Mouse (Mus musculus) liver, embryonic 12.5 days (tissue): ENCODE measurements at regions not wholly inside any gene's neighbourhood (a gene's known extent, or its start where the extent isn't known, plus 50 kb on each side); places are given as distances from the start of the nearest gene placed in this dataset.

Source experiments
- ATAC-seq: fragments of 200-750 bp; cut with Nextera tagmentation; 2 replicates; pipeline ENCODE4 v1.8.0; 2017; ENCODE audit warnings: moderate number of reproducible peaks, mild to moderate bottlenecking, moderate library complexity
- H3K27ac ChIP-seq: fragments of 300-500 bp; sonication (generic); 2 replicates; pipeline ENCODE4 v1.5.1; 2016; ENCODE audit warnings: mild to moderate bottlenecking
- H3K27me3 ChIP-seq: fragments of 300-500 bp; sonication (generic); replicated peaks from 2 replicates; pipeline ENCODE4 v1.6.1; 2016; ENCODE audit warnings: mild to moderate bottlenecking, moderate library complexity
- H3K36me3 ChIP-seq: fragments of 300-500 bp; sonication (generic); 2 replicates; pipeline ENCODE4 v1.6.1; 2016; ENCODE audit warnings: mild to moderate bottlenecking, moderate library complexity
- H3K4me1 ChIP-seq: fragments of 300-500 bp; sonication (generic); 2 replicates; pipeline ENCODE4 v1.6.1; 2016
- H3K4me2 ChIP-seq: fragments of 300-500 bp; sonication (generic); 2 replicates; pipeline ENCODE4 v1.6.1; 2016; ENCODE audit warnings: mild to moderate bottlenecking, moderate library complexity
- H3K4me3 ChIP-seq: fragments of 300-500 bp; sonication (generic); 2 replicates; pipeline ENCODE4 v1.5.1; 2016; ENCODE audit warnings: mild to moderate bottlenecking, moderate library complexity
- H3K9ac ChIP-seq: fragments of 300-500 bp; sonication (generic); 2 replicates; pipeline ENCODE4 v1.6.1; 2016; ENCODE audit warnings: mild to moderate bottlenecking, moderate library complexity
- H3K9me3 ChIP-seq: fragments of 300-500 bp; sonication (generic); replicated peaks from 2 replicates; pipeline ENCODE4 v1.6.1; 2016; ENCODE audit warnings: mild to moderate bottlenecking, moderate library complexity
- WGBS: fragments of 180-500 bp; shearing (Covaris S2); methylation state at CpG from one replicate; pipeline ENCODE4 v1.1.7; 2016; ENCODE audit not compliant: insufficient replicate concordance; 5-methylcytosine and 5-hydroxymethylcytosine counted together

GRCm38 (mm10) chr1:105169455-105170113 is 186.9 kb downstream of the Rnf152 start:
- Histone ChIP-seq H3K9me3 (no peaks in the 10 kb centered on the region), H3K9ac (no peak overlapping the region), H3K36me3 (no peaks in the 10 kb centered on the region), H3K27me3 (no peaks in the 10 kb centered on the region), H3K27ac (no peak overlapping the region), H3K4me2 (no peak overlapping the region), H3K4me1 (no peaks in the 10 kb centered on the region), H3K4me3 (no peak overlapping the region)
- no peak for ATAC-seq
- WGBS, result 60% methylated on average over 1 of the region's 1 CpGs

GRCm38 (mm10) chr1:105168808-105169207 is 187.7 kb downstream of the Rnf152 start:
- no peak overlapping the region for H3K4me3 ChIP-seq
- no peak overlapping the region for H3K9ac ChIP-seq
- no peaks in the 10 kb centered on the region for H3K27me3 ChIP-seq
- H3K27ac ChIP-seq, result no peak overlapping the region
- no peaks in the 10 kb centered on the region for H3K9me3 ChIP-seq
- WGBS, result 71% methylated on average over 1 of the region's 1 CpGs
- H3K4me2 ChIP-seq, result no peak overlapping the region
- ATAC-seq, result no peak
- no peaks in the 10 kb centered on the region for H3K36me3 ChIP-seq
- no peaks in the 10 kb centered on the region for H3K4me1 ChIP-seq

GRCm38 (mm10) chr1:105157459-105158124 is 198.9 kb downstream of the Rnf152 start:
- Histone ChIP-seq H3K9me3 (no peaks in the 10 kb centered on the region), H3K36me3 (no peaks in the 10 kb centered on the region), H3K27me3 (no peaks in the 10 kb centered on the region), H3K9ac (no peak overlapping the region), H3K27ac (no peak overlapping the region), H3K4me3 (no peak overlapping the region), H3K4me1 (no peaks in the 10 kb centered on the region), H3K4me2 (no peak overlapping the region)
- WGBS, result 62% methylated on average over 2 of the region's 2 CpGs
- ATAC-seq, result no peak

GRCm38 (mm10) chr1:105152175-105152828 is 204.2 kb downstream of the Rnf152 start:
- Histone ChIP-seq H3K4me1 (no peaks in the 10 kb centered on the region), H3K9me3 (no peaks in the 10 kb centered on the region), H3K4me3 (no peak overlapping the region), H3K27me3 (no peaks in the 10 kb centered on the region), H3K36me3 (no peaks in the 10 kb centered on the region), H3K9ac (no peak overlapping the region), H3K27ac (no peak overlapping the region), H3K4me2 (no peak overlapping the region)
- ATAC-seq, result no peak
- 65% methylated on average over 6 of the region's 6 CpGs for WGBS

- 61% methylated on average over 1 of the region's 1 CpGs for WGBS
- Histone ChIP-seq H3K27me3 (no peaks in the 10 kb centered on the region), H3K4me1 (no peaks in the 10 kb centered on the region), H3K9me3 (no peaks in the 10 kb centered on the region), H3K36me3 (no peaks in the 10 kb centered on the region), H3K27ac (no peak overlapping the region), H3K4me3 (no peak overlapping the region), H3K9ac (no peak overlapping the region), H3K4me2 (no peak overlapping the region)
- no peak for ATAC-seq
Measured at GRCm38 (mm10) chr1:105151466-105151846, 205.1 kb downstream of the Rnf152 start.

GRCm38 (mm10) chr1:105150624-105151465 is 205.7 kb downstream of the Rnf152 start:
- Histone ChIP-seq H3K27ac (no peak overlapping the region), H3K36me3 (no peaks in the 10 kb centered on the region), H3K9me3 (no peaks in the 10 kb centered on the region), H3K4me3 (no peak overlapping the region), H3K9ac (no peak overlapping the region), H3K4me2 (no peak overlapping the region), H3K4me1 (no peaks in the 10 kb centered on the region), H3K27me3 (no peaks in the 10 kb centered on the region)
- no peak for ATAC-seq
- 72% methylated on average over 12 of the region's 12 CpGs for WGBS

- Histone ChIP-seq H3K36me3 (no peaks in the 10 kb centered on the region), H3K9me3 (no peaks in the 10 kb centered on the region), H3K4me1 (no peaks in the 10 kb centered on the region), H3K27me3 (no peaks in the 10 kb centered on the region), H3K27ac (no peak overlapping the region), H3K9ac (no peak overlapping the region), H3K4me2 (no peak overlapping the region), H3K4me3 (no peak overlapping the region)
- no peak for ATAC-seq
- 55% methylated on average over 2 of the region's 2 CpGs for WGBS
Measured at GRCm38 (mm10) chr1:105148792-105149191, 207.7 kb downstream of the Rnf152 start.

GRCm38 (mm10) chr1:105148048-105148447 is 208.5 kb downstream of the Rnf152 start:
- Histone ChIP-seq H3K36me3 (no peaks in the 10 kb centered on the region), H3K27ac (no peak overlapping the region), H3K4me3 (no peak overlapping the region), H3K27me3 (no peaks in the 10 kb centered on the region), H3K4me1 (no peaks in the 10 kb centered on the region), H3K9me3 (no peaks in the 10 kb centered on the region), H3K4me2 (no peak overlapping the region), H3K9ac (no peak overlapping the region)
- no peak for ATAC-seq

GRCm38 (mm10) chr1:105123936-105124335 is 232.6 kb downstream of the Rnf152 start:
- Histone ChIP-seq H3K9ac (no peak overlapping the region), H3K4me3 (no peak overlapping the region), H3K4me1 (no peaks in the 10 kb centered on the region), H3K27ac (no peak overlapping the region), H3K4me2 (no peak overlapping the region), H3K9me3 (no peaks in the 10 kb centered on the region), H3K27me3 (no peaks in the 10 kb centered on the region), H3K36me3 (no peaks in the 10 kb centered on the region)
- WGBS, result 55% methylated on average over 4 of the region's 4 CpGs
- ATAC-seq, result no peak

- no peak overlapping the region for H3K4me2 ChIP-seq
- no peaks in the 10 kb centered on the region for H3K27me3 ChIP-seq
- H3K4me3 ChIP-seq, result no peak overlapping the region
- no peaks in the 10 kb centered on the region for H3K9me3 ChIP-seq
- H3K36me3 ChIP-seq, result no peaks in the 10 kb centered on the region
- 59% methylated on average over 2 of the region's 2 CpGs for WGBS
- H3K4me1 ChIP-seq, result no peaks in the 10 kb centered on the region
- no peak for ATAC-seq
- no peak overlapping the region for H3K27ac ChIP-seq
- no peak overlapping the region for H3K9ac ChIP-seq
Measured at GRCm38 (mm10) chr1:105117888-105118287, 238.6 kb downstream of the Rnf152 start.

GRCm38 (mm10) chr1:105116231-105116630 is 240.3 kb downstream of the Rnf152 start:
- H3K9ac ChIP-seq, result no peak overlapping the region
- H3K4me3 ChIP-seq, result no peak overlapping the region
- H3K9me3 ChIP-seq, result no peaks in the 10 kb centered on the region
- no peaks in the 10 kb centered on the region for H3K27me3 ChIP-seq
- no peak overlapping the region for H3K27ac ChIP-seq
- H3K36me3 ChIP-seq, result no peaks in the 10 kb centered on the region
- no peak overlapping the region for H3K4me2 ChIP-seq
- 69% methylated on average over 3 of the region's 3 CpGs for WGBS
- no peaks in the 10 kb centered on the region for H3K4me1 ChIP-seq
- no peak for ATAC-seq

GRCm38 (mm10) chr1:105115391-105115790 is 241.1 kb downstream of the Rnf152 start:
- Histone ChIP-seq H3K4me1 (no peaks in the 10 kb centered on the region), H3K4me2 (no peak overlapping the region), H3K4me3 (no peak overlapping the region), H3K27me3 (no peaks in the 10 kb centered on the region), H3K27ac (no peak overlapping the region), H3K36me3 (no peaks in the 10 kb centered on the region), H3K9me3 (no peaks in the 10 kb centered on the region), H3K9ac (no peak overlapping the region)
- 70% methylated on average over 6 of the region's 6 CpGs for WGBS
- ATAC-seq, result no peak
